Mouse (Mus musculus) 3134 (cell line): Measurements from ENCODE around the gene Hyal6.

ENCODE experiments used
- DNase-seq: peaks from one replicate; pipeline ENCODE4 v3.0.0-alpha.2; 2011; ENCODE audit warnings: low spot score; ENCODE audit not compliant: insufficient read length; ENCODE audit errors: extremely low read depth

Hyal6 gene

GRCm38 (mm10) chr6:24732945-24733344 is at the start of gene Hyal6:
TSS of gene Hyal6 (plus strand) at chr6:24733245.
- no peak for DNase-seq

GRCm38 (mm10) chr6:24687871-24688270 is 45.2 kb upstream of the Hyal6 start:
- no peak for DNase-seq

GRCm38 (mm10) chr6:24694455-24695410 is 38.3 kb upstream of the Hyal6 start:
- no peak for DNase-seq

DNA sequence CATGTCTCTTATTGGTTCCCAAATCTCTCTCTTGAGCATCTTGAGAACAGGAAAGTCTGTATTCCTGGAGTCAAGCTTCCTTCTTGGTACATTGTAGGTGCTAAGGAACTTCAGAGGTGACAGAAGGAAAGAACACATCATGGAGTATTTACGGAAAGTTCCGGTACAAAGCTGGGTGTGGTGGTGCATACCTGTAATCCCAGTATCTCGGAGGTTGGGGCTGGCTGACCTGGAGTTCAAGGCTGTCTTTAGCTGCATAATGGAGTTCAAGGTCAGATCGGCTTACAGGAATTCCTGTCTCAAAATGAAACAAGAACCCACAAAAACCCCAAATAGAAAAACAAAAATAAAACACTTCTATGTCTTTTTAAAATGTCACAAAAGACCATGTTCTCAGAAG is 36.9 kb upstream of the Hyal6 start:
- no peak for DNase-seq

- DNase-seq = no peak
These were observed 35.8 kb upstream of the Hyal6 start for GRCm38 (mm10) chr6:24697216-24697615.

- no peak for DNase-seq
These were observed 26.0 kb upstream of the Hyal6 start for GRCm38 (mm10) chr6:24707090-24707489.

- no peak for DNase-seq
These were observed 25.5 kb upstream of the Hyal6 start for GRCm38 (mm10) chr6:24707499-24707898.

GRCm38 (mm10) chr6:24721317-24722099 is 11.5 kb upstream of the Hyal6 start:
- DNase-seq = no peak

DNA sequence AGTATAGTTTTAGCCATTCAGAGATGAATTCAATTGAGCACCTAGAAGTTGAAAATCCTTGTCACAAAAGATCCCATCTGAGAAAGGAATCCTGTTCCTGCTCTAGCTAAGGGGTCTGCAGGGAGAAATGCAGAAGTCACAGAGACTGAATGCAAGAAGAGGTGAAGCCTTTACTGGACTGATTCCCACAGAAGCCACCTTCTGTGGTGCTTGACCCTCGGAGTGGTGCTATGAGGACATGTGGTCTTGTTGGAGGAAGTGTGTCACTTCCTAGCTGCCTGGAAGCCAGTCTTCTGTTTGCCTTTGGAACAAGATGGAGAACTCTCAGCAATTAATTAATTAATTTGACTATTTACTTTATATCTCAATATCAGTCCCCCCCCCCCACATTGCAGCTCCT is 4.9 kb upstream of the Hyal6 start:
- DNase-seq = no peak

DNA sequence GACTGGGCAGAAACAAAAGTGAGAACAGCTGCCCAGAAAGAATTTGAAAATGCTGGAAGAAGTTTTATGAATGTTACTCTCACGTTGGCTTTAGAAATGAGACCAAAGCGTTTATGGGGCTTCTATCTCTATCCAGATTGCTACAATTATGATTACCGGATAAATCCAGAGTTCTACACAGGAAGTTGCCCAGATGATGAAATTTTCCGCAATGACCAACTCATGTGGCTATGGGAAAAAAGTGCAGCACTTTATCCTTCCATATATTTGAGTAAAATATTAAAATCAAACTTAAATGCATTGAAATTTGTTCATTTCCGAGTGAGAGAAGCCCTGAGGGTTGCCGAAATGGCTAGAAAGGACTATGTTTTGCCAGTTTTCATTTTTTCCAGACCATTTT is 1.5 kb downstream of the Hyal6 start:
- DNase-seq = no peak

GRCm38 (mm10) chr6:24748029-24748428 is 15.0 kb downstream of the Hyal6 start, which contains the start of gene Hyal4:
TSS of gene Hyal4 (plus strand) at chr6:24748329.
- DNase-seq = no peak

DNA sequence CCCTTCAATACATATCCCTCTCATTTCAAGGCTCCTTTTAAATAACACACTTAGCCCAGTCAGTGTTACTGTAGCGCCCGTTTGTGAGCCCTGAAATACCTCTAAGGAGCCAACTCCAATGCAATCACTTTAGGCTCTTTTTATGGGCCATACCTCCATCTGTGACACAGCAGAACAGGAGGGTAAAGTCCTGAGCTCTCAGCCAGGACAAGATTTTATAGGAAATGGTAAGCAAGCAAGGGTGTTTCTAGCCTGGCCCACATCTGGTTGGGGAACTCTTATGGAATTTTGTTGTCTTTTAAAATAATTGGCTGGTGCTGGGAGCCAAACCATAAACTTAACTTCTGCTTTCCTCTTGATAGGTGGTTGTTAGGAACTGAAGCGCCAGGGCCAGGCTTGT is 26.2 kb downstream of the Hyal6 start:
- no peak for DNase-seq

DNA sequence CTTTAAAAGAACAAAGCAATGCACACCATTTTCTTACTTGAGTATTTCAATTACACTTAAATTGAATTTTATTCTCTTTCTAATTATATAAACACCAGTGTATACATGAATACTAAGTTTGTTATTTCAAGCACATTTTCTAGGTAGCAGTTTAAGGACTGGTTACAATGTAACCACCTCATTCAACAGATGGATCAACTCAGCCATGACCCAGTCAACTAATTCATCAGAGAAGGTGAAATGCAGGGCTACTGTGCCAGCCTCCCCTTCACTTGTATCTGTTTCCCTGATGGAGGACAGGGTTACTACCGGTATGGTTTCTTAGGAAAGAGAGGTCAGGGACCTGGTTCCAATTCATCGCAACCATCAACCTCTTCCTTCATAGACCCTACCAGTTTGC is 33.2 kb downstream of the Hyal6 start:
- no peak for DNase-seq

- DNase-seq = no peak
These were observed 46.1 kb downstream of the Hyal6 start for GRCm38 (mm10) chr6:24779182-24779581.

GRCm38 (mm10) chr6:24790888-24791287 is 57.8 kb downstream of the Hyal6 start, which contains the start of gene Spam1:
TSS of gene Spam1 (plus strand) at chr6:24791188.
- DNase-seq = no peak
